Mouse (Mus musculus) lung, embryonic 16.5 days (tissue): ENCODE data around the gene Sbf1. TPM values are rescaled to one million over a fixed set of nuclear protein-coding genes. Genes with fewer than 3 reads are reported as not detected.

Source experiments
- ATAC-seq: fragments of 200-750 bp; cut with Nextera tagmentation; 2 replicates; pipeline ENCODE4 v1.8.0; 2017; ENCODE audit warnings: low read depth, mild to moderate bottlenecking, moderate library complexity
- H3K27ac ChIP-seq: fragments of 300-500 bp; sonication (generic); 2 replicates; pipeline ENCODE4 v1.5.1; 2014; ENCODE audit warnings: mild to moderate bottlenecking, control low read depth, low read length
- H3K27me3 ChIP-seq: fragments of 300-500 bp; sonication (generic); 2 replicates; pipeline ENCODE4 v1.6.1; 2014; ENCODE audit warnings: low read depth, low read length, mixed read lengths; ENCODE audit not compliant: control insufficient read depth, insufficient read depth
- H3K36me3 ChIP-seq: fragments of 300-500 bp; sonication (generic); 2 replicates; pipeline ENCODE4 v1.6.1; 2014; ENCODE audit warnings: low read length; ENCODE audit not compliant: control insufficient read depth, insufficient read depth
- H3K4me1 ChIP-seq: fragments of 300-500 bp; sonication (generic); replicated peaks from 2 replicates; pipeline ENCODE4 v1.6.1; 2014; ENCODE audit warnings: low read length, mixed read lengths; ENCODE audit not compliant: control insufficient read depth, insufficient read depth
- H3K4me2 ChIP-seq: fragments of 300-500 bp; sonication (generic); 2 replicates; pipeline ENCODE4 v1.6.1; 2014; ENCODE audit warnings: low read depth, low read length, control low read depth
- H3K4me3 ChIP-seq: fragments of 300-500 bp; sonication (generic); 2 replicates; pipeline ENCODE4 v1.5.1; 2014; ENCODE audit warnings: mild to moderate bottlenecking, low read length, control low read depth
- H3K9ac ChIP-seq: fragments of 300-500 bp; sonication (generic); 2 replicates; pipeline ENCODE4 v1.6.1; 2014; ENCODE audit warnings: low read length, control low read depth
- H3K9me3 ChIP-seq: fragments of 300-500 bp; sonication (generic); 2 replicates; pipeline ENCODE4 v1.6.1; 2016; ENCODE audit warnings: low read length; ENCODE audit not compliant: control insufficient read depth
- WGBS: fragments of 180-500 bp; shearing (Covaris S2); extraction: QIAGEN DNeasy Blood & Tissue Kit; methylation state at CpG from one replicate; pipeline ENCODE4 v1.1.7; 2014; 5-methylcytosine and 5-hydroxymethylcytosine counted together
- polyA plus RNA-seq: library from polyadenylated mRNA; unstranded; fragments of >200 nt; fragmentation: Nextera tagmentation; extraction: Ambion mirVana; gene quantifications from 2 replicates; pipeline ENCODE4 v1.2.1, GENCODE M21; 2015

The Sbf1 gene
- polyA plus RNA-seq, 1 experiment from 2014 or later = 50.5 TPM

DNA sequence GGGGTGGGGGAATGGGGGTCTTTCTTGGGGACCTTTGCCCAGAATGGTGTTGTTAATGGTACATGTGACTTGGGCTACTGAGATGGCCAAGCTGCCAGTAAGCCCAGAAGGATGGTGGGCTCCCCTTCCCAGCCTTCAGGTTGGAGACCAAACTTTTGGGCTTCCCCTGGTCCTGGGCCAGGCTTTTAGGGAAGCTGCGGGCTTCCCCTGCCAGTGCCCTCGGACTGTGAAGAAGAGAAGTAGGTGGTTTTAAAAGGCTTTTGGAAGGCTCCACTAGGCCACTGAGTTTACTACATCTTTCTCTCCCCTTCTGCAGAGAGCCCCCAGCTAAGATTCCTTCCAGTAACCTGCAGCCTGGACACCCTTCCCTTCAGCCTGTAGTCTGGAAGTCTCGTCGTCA is 8.5 kb upstream of the Sbf1 start:
- H3K36me3 ChIP-seq = no peaks in the 10 kb centered on the region
- 84% methylated on average over 4 of the region's 4 CpGs for WGBS
- H3K27ac ChIP-seq = no peak overlapping the region
- ATAC-seq = no peak
- no peak overlapping the region for H3K4me2 ChIP-seq
- H3K9ac ChIP-seq = no peak overlapping the region
- peaks cover 4% of the 10 kb centered on the region for H3K27me3 ChIP-seq
- H3K4me1 ChIP-seq = no peaks in the 10 kb centered on the region; the same call in 1 of the 2 replicates
- H3K4me3 ChIP-seq = no peak overlapping the region
- H3K9me3 ChIP-seq = no peaks in the 10 kb centered on the region

DNA sequence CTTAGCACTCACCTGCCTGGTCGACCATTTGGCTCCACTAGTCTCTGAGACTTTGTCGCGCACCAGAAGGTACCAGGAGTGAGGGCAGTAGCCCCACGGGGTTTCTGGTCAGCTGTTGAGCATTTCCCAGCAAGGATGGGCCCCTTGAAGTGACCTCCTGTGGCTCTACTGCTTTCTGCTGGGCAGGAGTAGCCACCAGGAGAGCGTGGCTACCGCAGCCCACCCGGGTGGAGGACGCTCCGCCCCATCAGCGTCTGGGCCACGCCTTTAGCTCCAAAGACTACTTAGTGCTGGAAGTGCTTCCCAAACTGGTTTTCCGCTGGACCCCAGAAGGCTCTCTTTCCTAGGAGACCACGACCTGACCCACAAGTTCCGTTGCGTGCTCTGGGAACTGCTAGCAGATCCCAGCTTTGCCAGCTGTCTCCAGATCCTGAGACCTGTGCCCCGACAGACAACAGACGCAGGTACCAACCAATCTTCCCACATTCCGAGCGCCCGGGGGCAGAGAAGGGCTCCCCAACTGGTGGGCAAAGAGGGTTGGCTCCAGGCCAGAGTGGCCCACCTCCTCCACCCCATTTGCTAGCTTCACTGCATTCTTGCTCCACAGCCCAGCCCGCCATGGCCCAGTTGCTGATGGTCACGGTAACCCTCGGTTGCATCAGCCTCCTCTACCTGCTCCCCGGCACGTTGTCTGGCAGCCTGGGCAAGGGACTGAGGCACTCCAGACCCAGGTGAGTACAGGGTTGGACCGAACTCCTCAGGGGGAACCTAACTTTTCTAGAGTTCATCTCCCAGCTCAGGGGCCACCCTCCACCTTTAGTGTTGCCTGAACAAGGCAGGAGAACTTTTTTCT is 7.8 kb upstream of the Sbf1 start, which contains the start of gene Adm2:
Gene Adm2, plus strand, starts transcription at position 51 of the 853 bp plus-strand sequence.
- Histone ChIP-seq H3K27me3 (peaks cover 4% of the 10 kb centered on the region), H3K9ac (peak within 1 kb of the TSS; percentile 51; the same call in 1 of the 2 replicates), H3K27ac (no peak within 1 kb of the TSS), H3K4me1 (no peaks in the 10 kb centered on the region; the same call in 1 of the 2 replicates), H3K9me3 (no peaks in the 10 kb centered on the region), H3K4me2 (peak within 1 kb of the TSS; percentile 59), H3K4me3 (peak within 1 kb of the TSS; percentile 35), H3K36me3 (no peaks in the 10 kb centered on the region)
- WGBS = 7% methylated on average over 26 of the region's 26 CpGs
- peak; percentile 69; the same call in 1 of the 2 replicates for ATAC-seq

DNA sequence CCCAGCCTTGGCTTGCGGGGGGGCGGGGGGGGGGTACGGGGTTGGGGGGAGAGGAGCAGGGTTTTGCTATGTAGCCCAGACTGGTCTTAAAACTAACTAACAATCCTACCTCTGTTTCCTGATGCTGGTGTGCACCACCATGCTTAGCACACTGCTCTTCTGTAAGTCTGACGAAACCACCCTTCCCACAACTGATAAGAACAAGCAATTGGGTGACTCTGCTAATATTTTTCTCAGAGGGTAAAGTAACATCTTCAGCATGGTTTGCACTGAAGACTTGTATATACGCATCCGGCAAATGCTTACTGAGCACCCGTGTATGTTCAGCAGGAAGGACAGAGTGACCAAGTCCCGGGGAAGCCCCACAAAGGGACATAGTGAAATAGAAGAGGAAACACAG is 6.2 kb upstream of the Sbf1 start:
- Histone ChIP-seq H3K9ac (no peak overlapping the region), H3K4me3 (no peak overlapping the region), H3K4me1 (no peaks in the 10 kb centered on the region; the same call in 1 of the 2 replicates), H3K9me3 (no peaks in the 10 kb centered on the region), H3K27ac (no peak overlapping the region), H3K4me2 (no peak overlapping the region), H3K36me3 (no peaks in the 10 kb centered on the region), H3K27me3 (peaks cover 4% of the 10 kb centered on the region)
- 71% methylated on average over 8 of the region's 8 CpGs for WGBS
- no peak for ATAC-seq

DNA sequence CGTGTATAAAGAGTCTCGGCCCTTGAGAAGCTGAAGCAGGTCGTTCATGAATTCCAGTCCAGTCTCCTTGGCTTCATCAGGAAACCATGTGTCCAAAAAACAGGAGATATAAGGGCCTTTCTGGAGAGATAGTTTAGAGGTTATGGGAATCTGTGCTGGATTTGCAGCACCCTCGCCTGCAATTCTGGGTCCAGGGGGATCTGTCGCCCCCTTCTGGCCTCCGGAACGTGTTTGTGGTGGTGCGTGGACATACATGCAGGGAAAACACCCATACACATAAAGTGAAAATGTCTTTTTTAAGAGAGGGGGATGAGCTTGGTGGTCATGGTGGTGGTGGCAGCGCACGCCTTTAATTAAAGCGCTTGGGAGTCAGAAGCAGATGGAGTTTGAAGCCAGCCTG is 1.0 kb upstream of the Sbf1 start:
- ATAC-seq = no peak
- no peak overlapping the region for H3K9ac ChIP-seq
- H3K27ac ChIP-seq = no peak overlapping the region
- peaks cover 16% of the 10 kb centered on the region for H3K4me1 ChIP-seq
- H3K36me3 ChIP-seq = no peaks in the 10 kb centered on the region
- no peak overlapping the region for H3K4me3 ChIP-seq
- WGBS = 66% methylated on average over 11 of the region's 11 CpGs
- H3K4me2 ChIP-seq = peak overlapping the region; percentile 77; the same call in 1 of the 2 replicates
- H3K9me3 ChIP-seq = no peaks in the 10 kb centered on the region
- H3K27me3 ChIP-seq = no peaks in the 10 kb centered on the region

- peak; percentile 49 for ATAC-seq
- Histone ChIP-seq H3K4me2 (peak overlapping the region; percentile 74), H3K27ac (peak overlapping the region; percentile 48; the same call in 1 of the 2 replicates), H3K27me3 (no peaks in the 10 kb centered on the region), H3K9ac (peak overlapping the region; percentile 94), H3K4me1 (peaks cover 16% of the 10 kb centered on the region), H3K4me3 (peak overlapping the region; percentile 97), H3K9me3 (no peaks in the 10 kb centered on the region), H3K36me3 (no peaks in the 10 kb centered on the region)
- WGBS = under 1% methylated on average over 55 of the region's 58 CpGs
Observed at GRCm38 (mm10) chr15:89314511-89315189, 461 bp downstream of the Sbf1 start.

GRCm38 (mm10) chr15:89314107-89314506 is 1.0 kb downstream of the Sbf1 start:
- WGBS = 22% methylated on average over 3 of the region's 3 CpGs
- Histone ChIP-seq H3K9ac (peak overlapping the region; percentile 94), H3K36me3 (no peaks in the 10 kb centered on the region), H3K4me2 (peak overlapping the region; percentile 74), H3K27me3 (no peaks in the 10 kb centered on the region), H3K4me1 (peaks cover 16% of the 10 kb centered on the region), H3K4me3 (peak overlapping the region; percentile 97), H3K9me3 (no peaks in the 10 kb centered on the region), H3K27ac (no peak overlapping the region)
- no peak for ATAC-seq

DNA sequence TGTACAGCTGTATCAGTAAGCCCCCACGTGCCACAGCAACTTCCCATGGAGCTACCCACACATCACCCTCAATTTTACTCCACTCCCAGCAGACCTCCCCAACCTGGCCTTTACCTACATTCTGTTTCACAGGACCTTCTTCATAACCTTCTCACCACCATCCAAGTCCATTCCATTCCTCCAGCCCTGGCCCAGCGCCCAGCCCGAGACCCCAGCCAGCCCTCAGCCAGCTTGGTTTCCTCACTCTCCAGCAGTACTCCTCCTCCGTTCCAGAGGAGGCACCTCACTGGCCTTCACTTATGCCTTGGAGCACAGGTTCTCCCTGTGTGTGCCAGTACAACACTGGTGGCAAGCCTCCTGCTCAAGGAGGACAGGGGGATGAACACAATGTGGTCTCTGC is 1.8 kb downstream of the Sbf1 start:
- H3K9ac ChIP-seq = 0 out of 2 replicates have a peak overlapping the region, but pooled peaks have one; percentile 94
- no peak overlapping the region for H3K27ac ChIP-seq
- H3K36me3 ChIP-seq = no peaks in the 10 kb centered on the region
- WGBS = 50% methylated on average over 4 of the region's 4 CpGs
- peaks cover 16% of the 10 kb centered on the region for H3K4me1 ChIP-seq
- ATAC-seq = no peak
- H3K27me3 ChIP-seq = no peaks in the 10 kb centered on the region
- H3K9me3 ChIP-seq = no peaks in the 10 kb centered on the region
- no peak overlapping the region for H3K4me3 ChIP-seq
- no peak overlapping the region for H3K4me2 ChIP-seq

GRCm38 (mm10) chr15:89309962-89310498 is 5.1 kb downstream of the Sbf1 start:
- WGBS = 53% methylated on average over 6 of the region's 6 CpGs
- Histone ChIP-seq H3K27me3 (no peaks in the 10 kb centered on the region), H3K4me1 (peaks cover 10% of the 10 kb centered on the region), H3K9ac (no peak overlapping the region), H3K36me3 (peaks cover 4% of the 10 kb centered on the region; the same call in 1 of the 2 replicates), H3K4me2 (no peak overlapping the region), H3K27ac (no peak overlapping the region), H3K9me3 (no peaks in the 10 kb centered on the region), H3K4me3 (no peak overlapping the region)
- no peak for ATAC-seq
